Mouse (Mus musculus): ENCODE data around the gene Gm19402. TPM values are rescaled to one million over a fixed set of nuclear protein-coding genes. Genes with fewer than 3 reads are reported as not detected.
"Not testable (repeated sequence)": the region's sequence is repeated elsewhere in the genome, so short reads cannot be mapped to it uniquely, and the experiment has no call there.

Gm19402 gene
- polyA plus RNA-seq, 1 experiment: not detected

GRCm38 (mm10) chr10:77713734-77714133, 23.2 kb upstream of the Gm19402 start:
- Histone ChIP-seq H3K4me1 (ENCODE audit: control insufficient read depth, insufficient read depth, low read length) (peaks cover 1% of the 10 kb centered on the region), H3K4me3 (replicated peaks; ENCODE audit: control insufficient read depth, low read depth, low read length) (no peak overlapping the region), H3K27ac (ENCODE audit: control insufficient read depth, insufficient read depth, low read depth, low read length, poor library complexity) (no peak overlapping the region)
- 13% methylated on average over 4 of the region's 4 CpGs for WGBS
- TF ChIP-seq CTCF (IDR thresholded peaks at IDR 0.05; ENCODE audit: control insufficient read depth, insufficient read depth, low read length) (no peak), POLR2A (IDR thresholded peaks at IDR 0.05; ENCODE audit: borderline replicate concordance, control insufficient read depth, low read depth, low read length) (no peak)

- not testable (repeated sequence) for H3K4me1 ChIP-seq (ENCODE audit: control insufficient read depth, insufficient read depth, low read length)
Observed at GRCm38 (mm10) chr10:77711157-77711556, 20.6 kb upstream of the Gm19402 start, which contains the start of gene Gm10024. Gene Gm10024 (plus strand): TSS chr10:77711457.

GRCm38 (mm10) chr10:77709831-77710230, 19.3 kb upstream of the Gm19402 start:
- H3K4me3 ChIP-seq (replicated peaks; ENCODE audit: control insufficient read depth, low read depth, low read length): no peak overlapping the region
- 68% methylated on average over 3 of the region's 3 CpGs for WGBS
- TF ChIP-seq CTCF (IDR thresholded peaks at IDR 0.05; ENCODE audit: control insufficient read depth, insufficient read depth, low read length) (no peak), POLR2A (IDR thresholded peaks at IDR 0.05; ENCODE audit: borderline replicate concordance, control insufficient read depth, low read depth, low read length) (no peak)
- peaks cover 1% of the 10 kb centered on the region for H3K4me1 ChIP-seq (ENCODE audit: control insufficient read depth, insufficient read depth, low read length)
- H3K27ac ChIP-seq (ENCODE audit: control insufficient read depth, insufficient read depth, low read depth, low read length, poor library complexity): no peak overlapping the region

More at GRCm38 (mm10) chr10:77711157-77711556, 20.6 kb upstream of the Gm19402 start, which contains the start of gene Gm10024:
- not testable (repeated sequence) for H3K4me3 ChIP-seq (replicated peaks; ENCODE audit: control insufficient read depth, low read depth, low read length); H3K27ac ChIP-seq (ENCODE audit: control insufficient read depth, insufficient read depth, low read depth, low read length, poor library complexity)

- H3K27ac ChIP-seq (ENCODE audit: control insufficient read depth, insufficient read depth, low read depth, low read length, poor library complexity): no peak within 1 kb of the TSS
Observed at GRCm38 (mm10) chr10:77706326-77706725, 15.8 kb upstream of the Gm19402 start, which contains the start of gene Gm10272. Gene Gm10272 (plus strand): TSS chr10:77706626.

GRCm38 (mm10) chr10:77697133-77697532, 6.6 kb upstream of the Gm19402 start, which contains the start of gene Gm9508:
Gene Gm9508 (minus strand): TSS chr10:77697233.
- TF ChIP-seq POLR2A (IDR thresholded peaks at IDR 0.05; ENCODE audit: borderline replicate concordance, control insufficient read depth, low read depth, low read length): no peak
- WGBS: 50% methylated on average over 4 of the region's 4 CpGs
- Histone ChIP-seq H3K27ac (ENCODE audit: control insufficient read depth, insufficient read depth, low read depth, low read length, poor library complexity) (no peak within 1 kb of the TSS), H3K4me3 (replicated peaks; ENCODE audit: control insufficient read depth, low read depth, low read length) (no peak within 1 kb of the TSS), H3K4me1 (ENCODE audit: control insufficient read depth, insufficient read depth, low read length) (no peaks in the 10 kb centered on the region)

More at GRCm38 (mm10) chr10:77706326-77706725, 15.8 kb upstream of the Gm19402 start, which contains the start of gene Gm10272:
- Histone ChIP-seq H3K4me1 (ENCODE audit: control insufficient read depth, insufficient read depth, low read length) (no peaks in the 10 kb centered on the region), H3K4me3 (replicated peaks; ENCODE audit: control insufficient read depth, low read depth, low read length) (no peak within 1 kb of the TSS)
- TF ChIP-seq POLR2A (IDR thresholded peaks at IDR 0.05; ENCODE audit: borderline replicate concordance, control insufficient read depth, low read depth, low read length) (no peak), CTCF (IDR thresholded peaks at IDR 0.05; ENCODE audit: control insufficient read depth, insufficient read depth, low read length) (no peak)
- WGBS: 60% methylated on average over 1 of the region's 1 CpGs

- WGBS: 49% methylated on average over 10 of the region's 10 CpGs
- H3K27ac ChIP-seq (ENCODE audit: control insufficient read depth, insufficient read depth, low read depth, low read length, poor library complexity): no peak overlapping the region
- no peak overlapping the region for H3K4me3 ChIP-seq (replicated peaks; ENCODE audit: control insufficient read depth, low read depth, low read length)
- no peak for TF ChIP-seq CTCF (IDR thresholded peaks at IDR 0.05; ENCODE audit: control insufficient read depth, insufficient read depth, low read length)
- no peak for TF ChIP-seq POLR2A (IDR thresholded peaks at IDR 0.05; ENCODE audit: borderline replicate concordance, control insufficient read depth, low read depth, low read length)
- H3K4me1 ChIP-seq (ENCODE audit: control insufficient read depth, insufficient read depth, low read length): no peaks in the 10 kb centered on the region
Observed at GRCm38 (mm10) chr10:77687021-77687420, 3.5 kb downstream of the Gm19402 start.

- 13% methylated on average over 22 of the region's 22 CpGs for WGBS
- H3K4me1 ChIP-seq (ENCODE audit: control insufficient read depth, insufficient read depth, low read length): no peaks in the 10 kb centered on the region
- H3K4me3 ChIP-seq (replicated peaks; ENCODE audit: control insufficient read depth, low read depth, low read length): no peak within 1 kb of the TSS
- H3K27ac ChIP-seq (ENCODE audit: control insufficient read depth, insufficient read depth, low read depth, low read length, poor library complexity): no peak within 1 kb of the TSS
- no peak for TF ChIP-seq POLR2A (IDR thresholded peaks at IDR 0.05; ENCODE audit: borderline replicate concordance, control insufficient read depth, low read depth, low read length)
- no peak for TF ChIP-seq CTCF (IDR thresholded peaks at IDR 0.05; ENCODE audit: control insufficient read depth, insufficient read depth, low read length)
Observed at GRCm38 (mm10) chr10:77685895-77686664, 4.5 kb downstream of the Gm19402 start, which contains the start of gene Tspear. Gene Tspear (plus strand): TSS chr10:77686569.

- no peaks in the 10 kb centered on the region for H3K4me1 ChIP-seq (ENCODE audit: control insufficient read depth, insufficient read depth, low read length)
- no peak overlapping the region for H3K4me3 ChIP-seq (replicated peaks; ENCODE audit: control insufficient read depth, low read depth, low read length)
- WGBS: 39% methylated on average over 8 of the region's 8 CpGs
- TF ChIP-seq CTCF (IDR thresholded peaks at IDR 0.05; ENCODE audit: control insufficient read depth, insufficient read depth, low read length): no peak
- no peak for TF ChIP-seq POLR2A (IDR thresholded peaks at IDR 0.05; ENCODE audit: borderline replicate concordance, control insufficient read depth, low read depth, low read length)
- H3K27ac ChIP-seq (ENCODE audit: control insufficient read depth, insufficient read depth, low read depth, low read length, poor library complexity): no peak overlapping the region
Observed at GRCm38 (mm10) chr10:77684181-77684580, 6.4 kb downstream of the Gm19402 start.

Data from bone marrow, adult 2 months (tissue).